Mouse (Mus musculus) right cerebral cortex, postnatal 14 days (tissue): Measurements from ENCODE around the gene Rad51b.
A peak's percentile ranks its signal among the peaks of the same experiment; 100 is the strongest.
"Not testable (repeated sequence)": the region's sequence is repeated elsewhere in the genome, so short reads cannot be mapped to it uniquely, and the experiment has no call there.

ENCODE experiments used
- DNase-seq: peaks from one replicate; pipeline ENCODE4 v3.0.0; 2022

The Rad51b gene

GRCm38 (mm10) chr12:79297121-79297576 is at the start of gene Rad51b:
Gene Rad51b (plus strand): TSS chr12:79297282.
- peak; percentile 37 for DNase-seq

GRCm38 (mm10) chr12:79248110-79248509 is 49.0 kb upstream of the Rad51b start:
- DNase-seq: no peak

GRCm38 (mm10) chr12:79253294-79254053 is 43.6 kb upstream of the Rad51b start:
- no peak for DNase-seq

GRCm38 (mm10) chr12:79254975-79255374 is 42.1 kb upstream of the Rad51b start:
- DNase-seq: no peak

GRCm38 (mm10) chr12:79260154-79260553 is 36.9 kb upstream of the Rad51b start:
- no peak for DNase-seq

GRCm38 (mm10) chr12:79261035-79261434 is 36.0 kb upstream of the Rad51b start:
- DNase-seq: peak; percentile 67

- no peak for DNase-seq
Observed at GRCm38 (mm10) chr12:79272604-79273003, 24.5 kb upstream of the Rad51b start.

GRCm38 (mm10) chr12:79279513-79280115 is 17.5 kb upstream of the Rad51b start:
- no peak for DNase-seq

- DNase-seq: no peak
Observed at GRCm38 (mm10) chr12:79282595-79282994, 14.5 kb upstream of the Rad51b start.

GRCm38 (mm10) chr12:79292874-79293273 is 4.2 kb upstream of the Rad51b start:
- no peak for DNase-seq

GRCm38 (mm10) chr12:79296126-79296816 is 811 bp upstream of the Rad51b start, which contains the start of gene Zfyve26:
Gene Zfyve26 (minus strand): TSS chr12:79296304.
- DNase-seq: peak; percentile 89

- DNase-seq: no peak
Observed at GRCm38 (mm10) chr12:79297884-79298636, 978 bp downstream of the Rad51b start.

- peak; percentile 17 for DNase-seq
Observed at GRCm38 (mm10) chr12:79301802-79302201, 4.7 kb downstream of the Rad51b start.

- DNase-seq: no peak
Observed at GRCm38 (mm10) chr12:79305131-79305530, 8.0 kb downstream of the Rad51b start.

GRCm38 (mm10) chr12:79306013-79306412 is 8.9 kb downstream of the Rad51b start:
- no peak for DNase-seq

GRCm38 (mm10) chr12:79313721-79314120 is 16.6 kb downstream of the Rad51b start:
- no peak for DNase-seq

- no peak for DNase-seq
Observed at GRCm38 (mm10) chr12:79317339-79317738, 20.3 kb downstream of the Rad51b start.

GRCm38 (mm10) chr12:79320895-79321294 is 23.8 kb downstream of the Rad51b start:
- no peak for DNase-seq

GRCm38 (mm10) chr12:79322539-79322938 is 25.5 kb downstream of the Rad51b start:
- DNase-seq: not testable (repeated sequence)

GRCm38 (mm10) chr12:79326236-79326635 is 29.2 kb downstream of the Rad51b start:
- DNase-seq: no peak

GRCm38 (mm10) chr12:79326745-79327144 is 29.7 kb downstream of the Rad51b start:
- no peak for DNase-seq

- no peak for DNase-seq
Observed at GRCm38 (mm10) chr12:79327868-79328267, 30.8 kb downstream of the Rad51b start.

- no peak for DNase-seq
Observed at GRCm38 (mm10) chr12:79330571-79330970, 33.5 kb downstream of the Rad51b start.
